Mouse (Mus musculus) WW6 (cell line): ENCODE results near the gene Ripor3.

Experiments used
- DNase-seq: peaks from one replicate; pipeline ENCODE4 v3.0.0-alpha.2; 2013; ENCODE audit warnings: low read depth, low spot score

Gene Ripor3

GRCm38 (mm10) chr2:167986762-167987161, 23.7 kb downstream of the Ripor3 start:
- peak; percentile 40 for DNase-seq

- no peak for DNase-seq
These were observed 25.5 kb downstream of the Ripor3 start for GRCm38 (mm10) chr2:167984946-167985345.

GRCm38 (mm10) chr2:167984371-167984770, 26.0 kb downstream of the Ripor3 start:
- no peak for DNase-seq

DNA sequence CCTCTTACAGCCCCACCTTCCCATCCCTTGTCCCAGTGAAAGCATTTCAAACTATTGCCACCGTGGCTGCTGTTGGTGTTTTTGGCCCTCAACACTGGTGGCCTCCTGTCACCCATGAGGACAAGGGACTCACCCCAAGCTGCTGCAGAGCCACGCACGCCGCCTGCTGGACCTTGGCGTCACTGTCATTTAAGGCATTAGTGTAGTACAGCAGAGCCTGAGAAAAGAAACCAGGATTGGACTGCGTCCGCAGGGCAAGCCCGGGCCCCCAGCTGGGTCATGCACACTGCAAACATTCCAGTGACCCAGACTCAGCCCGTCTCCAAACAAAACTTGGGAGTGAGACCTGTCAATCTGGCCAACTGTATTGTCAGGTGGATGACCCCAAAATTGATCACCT, 27.8 kb downstream of the Ripor3 start:
- DNase-seq = no peak

GRCm38 (mm10) chr2:167980391-167980790, 30.0 kb downstream of the Ripor3 start:
- no peak for DNase-seq

GRCm38 (mm10) chr2:167978271-167978670, 32.1 kb downstream of the Ripor3 start:
- no peak for DNase-seq

- no peak for DNase-seq
These were observed 34.7 kb downstream of the Ripor3 start for GRCm38 (mm10) chr2:167975746-167976145.

DNA sequence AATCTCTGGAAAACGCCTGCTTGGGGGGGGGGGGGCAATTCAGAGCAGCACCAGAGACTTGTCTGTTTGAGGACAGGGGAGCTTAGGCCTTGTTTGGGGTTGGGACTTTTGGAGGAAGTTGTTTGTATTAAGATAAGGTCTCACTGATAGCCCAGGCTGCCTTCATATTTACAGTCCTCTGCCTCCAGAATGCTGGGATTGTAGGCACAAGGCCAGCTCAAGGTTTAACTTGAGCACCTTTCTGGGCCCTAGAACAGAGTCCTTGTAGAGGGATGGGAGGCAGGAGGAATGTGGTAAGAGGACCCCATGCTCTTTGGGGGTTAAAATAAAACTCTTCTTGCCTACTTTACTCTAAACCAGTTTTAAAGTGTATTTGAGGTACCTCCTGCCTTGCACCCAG, 37.6 kb downstream of the Ripor3 start:
- no peak for DNase-seq

GRCm38 (mm10) chr2:167972146-167972545, 38.3 kb downstream of the Ripor3 start:
- DNase-seq = no peak

- DNase-seq = no peak
These were observed 40.4 kb downstream of the Ripor3 start for GRCm38 (mm10) chr2:167969851-167970541.

- no peak for DNase-seq
These were observed 41.9 kb downstream of the Ripor3 start for GRCm38 (mm10) chr2:167968504-167968903.

GRCm38 (mm10) chr2:167965911-167966310, 44.5 kb downstream of the Ripor3 start:
- DNase-seq = no peak

DNA sequence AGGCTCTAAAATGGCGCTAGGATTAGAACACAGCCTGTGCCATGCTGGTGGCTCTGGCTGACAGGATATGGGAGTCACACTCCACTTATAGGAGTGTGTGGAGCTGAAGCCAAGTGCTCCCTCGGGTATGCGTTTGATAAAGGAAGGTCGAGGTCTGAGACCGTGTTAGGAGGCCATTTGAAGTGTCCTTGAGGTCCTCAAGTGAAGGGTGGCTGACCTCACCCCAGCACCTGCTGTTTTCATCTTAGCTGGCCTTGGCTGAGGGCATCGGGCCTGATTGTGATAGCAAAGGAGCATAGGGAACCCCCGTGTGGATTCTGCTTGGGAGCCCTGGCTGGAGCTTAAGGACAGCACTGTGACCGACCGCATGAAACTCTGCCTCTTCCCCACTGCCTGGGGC, 46.1 kb downstream of the Ripor3 start:
- no peak for DNase-seq

- DNase-seq = no peak
These were observed 46.6 kb downstream of the Ripor3 start for GRCm38 (mm10) chr2:167963778-167964300.

DNA sequence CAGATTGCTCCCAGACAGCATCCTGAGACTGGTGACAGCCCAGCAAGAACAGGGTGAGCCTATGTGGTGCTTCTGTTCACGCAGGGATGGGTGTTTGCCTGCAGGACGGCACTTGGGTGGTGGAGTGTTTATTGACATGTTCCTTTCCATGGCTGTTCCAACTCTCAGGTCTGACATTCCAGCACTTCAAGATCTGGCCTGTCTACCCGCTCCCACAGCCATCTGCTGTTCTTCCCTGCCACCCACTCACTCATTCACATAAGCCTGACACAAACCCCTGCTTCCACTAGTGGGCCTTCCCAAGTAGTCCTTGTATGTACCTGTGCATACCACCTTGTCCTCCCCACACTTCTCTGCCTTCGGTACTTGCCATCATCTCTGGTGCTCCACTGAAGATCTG, 47.2 kb downstream of the Ripor3 start:
- no peak for DNase-seq

GRCm38 (mm10) chr2:167962347-167962746, 48.1 kb downstream of the Ripor3 start:
- no peak for DNase-seq

- DNase-seq = no peak
These were observed 49.8 kb downstream of the Ripor3 start for GRCm38 (mm10) chr2:167960584-167960983.

- DNase-seq = no peak
These were observed 50.4 kb downstream of the Ripor3 start for GRCm38 (mm10) chr2:167959996-167960395.

- DNase-seq = no peak
These were observed 51.0 kb downstream of the Ripor3 start for GRCm38 (mm10) chr2:167959384-167959911.

DNA sequence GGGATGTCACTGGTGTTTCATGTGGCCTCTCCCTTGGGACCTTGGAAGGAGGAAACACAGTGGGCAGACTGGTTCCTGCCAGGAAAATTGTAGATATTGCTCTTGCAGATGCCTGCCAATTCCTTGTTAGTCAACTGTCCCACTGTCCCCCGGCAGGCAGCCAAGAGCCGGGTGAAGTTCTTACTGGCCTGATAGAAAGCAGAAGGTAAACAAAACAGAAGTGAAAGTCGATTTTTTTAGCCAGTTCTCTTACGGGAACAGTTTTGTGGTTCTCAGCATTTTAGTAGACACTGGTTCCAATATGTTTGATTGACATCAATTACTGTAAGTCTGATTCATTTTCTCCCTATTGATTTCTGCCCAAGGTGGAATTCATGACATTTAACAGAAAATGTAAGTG, 51.6 kb downstream of the Ripor3 start:
- no peak for DNase-seq

- DNase-seq = no peak
These were observed 52.2 kb downstream of the Ripor3 start for GRCm38 (mm10) chr2:167958082-167958788.

DNA sequence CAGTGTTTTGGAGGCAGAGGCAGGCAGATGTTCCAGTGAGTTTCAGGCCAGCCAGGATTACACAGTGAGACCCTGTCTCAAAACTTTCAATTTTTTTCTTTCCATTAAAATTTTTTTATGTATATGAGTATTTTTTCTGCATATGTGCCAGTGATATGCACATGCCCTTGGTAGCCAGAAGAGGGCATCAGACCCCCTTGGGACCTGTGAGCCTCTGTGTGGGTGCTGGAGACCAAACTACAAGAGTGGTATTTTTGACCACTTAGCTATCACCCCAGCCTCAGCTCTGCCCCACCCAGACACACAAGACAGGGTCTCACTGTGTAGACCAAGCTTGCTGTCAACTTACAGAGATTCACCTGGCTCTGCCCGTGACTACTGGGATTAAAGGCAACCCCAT, 52.9 kb downstream of the Ripor3 start:
- no peak for DNase-seq

DNA sequence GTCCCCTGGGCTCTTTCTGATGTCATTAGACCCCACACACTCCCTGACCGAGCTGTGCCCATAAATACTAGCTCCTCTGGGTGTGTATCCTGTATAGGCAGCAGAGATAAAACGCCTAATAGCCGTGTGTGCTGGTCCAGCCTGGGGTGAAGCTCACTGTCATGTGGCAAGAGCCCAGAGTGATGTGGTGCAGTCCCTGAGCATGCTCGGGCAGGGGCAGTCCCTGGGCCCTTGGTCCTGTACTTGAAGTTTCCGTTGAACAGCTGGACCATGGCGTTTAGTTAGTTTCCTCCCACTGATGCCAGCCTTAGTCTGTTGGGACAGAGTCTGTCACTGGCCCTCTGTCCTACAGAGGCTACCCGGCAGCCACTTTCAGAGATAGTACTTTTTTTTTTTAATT, 55.5 kb downstream of the Ripor3 start:
- DNase-seq = no peak
